Mouse (Mus musculus) splenic B cell, adult 2 months (primary cell): ENCODE measurements around the gene Cfap43.
A peak's percentile ranks its signal among the peaks of the same experiment; 100 is the strongest.

Experiments
- DNase-seq: peaks from one replicate; pipeline ENCODE4 v3.0.0-alpha.2; 2011; ENCODE audit warnings: low read depth, low spot score
- H3K27me3 ChIP-seq: 2 replicates; pipeline ENCODE4 v1.6.1; 2012; ENCODE audit warnings: mild to moderate bottlenecking, low read length, moderate library complexity, mixed read lengths; ENCODE audit not compliant: control insufficient read depth, poor library complexity, insufficient read depth, severe bottlenecking
- H3K36me3 ChIP-seq: 2 replicates; pipeline ENCODE4 v1.6.1; 2012; ENCODE audit warnings: mild to moderate bottlenecking, low read length, moderate library complexity, mixed read lengths; ENCODE audit not compliant: control insufficient read depth, poor library complexity, insufficient read depth, severe bottlenecking

Gene Cfap43

GRCm38 (mm10) chr19:47919126-47919965, at the start of gene Cfap43, which contains the start of gene Itprip:
Gene Cfap43, minus strand, starts transcription at chr19:47919287.
Gene Itprip, minus strand, starts transcription at chr19:47919299.
- peak; percentile 90 for DNase-seq
- Histone ChIP-seq H3K27me3 (no peaks in the 10 kb centered on the region), H3K36me3 (no peaks in the 10 kb centered on the region; the same call in 1 of the 2 replicates)

GRCm38 (mm10) chr19:47958181-47958580, 39.1 kb upstream of the Cfap43 start:
- no peaks in the 10 kb centered on the region for H3K36me3 ChIP-seq
- no peaks in the 10 kb centered on the region for H3K27me3 ChIP-seq
- no peak for DNase-seq

- no peak for DNase-seq
- no peaks in the 10 kb centered on the region for H3K36me3 ChIP-seq
- H3K27me3 ChIP-seq, result no peaks in the 10 kb centered on the region; the same call in 1 of the 2 replicates
Observed at GRCm38 (mm10) chr19:47953169-47953568, 34.1 kb upstream of the Cfap43 start.

GRCm38 (mm10) chr19:47950946-47951345, 31.9 kb upstream of the Cfap43 start:
- H3K27me3 ChIP-seq, result no peaks in the 10 kb centered on the region; the same call in 1 of the 2 replicates
- DNase-seq, result no peak
- no peaks in the 10 kb centered on the region for H3K36me3 ChIP-seq

GRCm38 (mm10) chr19:47946821-47947465, 27.9 kb upstream of the Cfap43 start:
- Histone ChIP-seq H3K36me3 (no peaks in the 10 kb centered on the region), H3K27me3 (no peaks in the 10 kb centered on the region; the same call in 1 of the 2 replicates)
- no peak for DNase-seq

- Histone ChIP-seq H3K27me3 (no peaks in the 10 kb centered on the region; the same call in 1 of the 2 replicates), H3K36me3 (no peaks in the 10 kb centered on the region)
- no peak for DNase-seq
Observed at GRCm38 (mm10) chr19:47939361-47939760, 20.3 kb upstream of the Cfap43 start.

GRCm38 (mm10) chr19:47937443-47938406, 18.6 kb upstream of the Cfap43 start, which contains the start of gene Cfap58:
Gene Cfap58, plus strand, starts transcription at chr19:47937675.
- no peaks in the 10 kb centered on the region for H3K36me3 ChIP-seq
- peak; percentile 89 for DNase-seq
- H3K27me3 ChIP-seq, result no peaks in the 10 kb centered on the region; the same call in 1 of the 2 replicates

GRCm38 (mm10) chr19:47936938-47937337, 17.9 kb upstream of the Cfap43 start:
- no peaks in the 10 kb centered on the region for H3K36me3 ChIP-seq
- DNase-seq, result peak; percentile 34

GRCm38 (mm10) chr19:47936490-47936889, 17.4 kb upstream of the Cfap43 start:
- Histone ChIP-seq H3K27me3 (no peaks in the 10 kb centered on the region; the same call in 1 of the 2 replicates), H3K36me3 (no peaks in the 10 kb centered on the region)
- peak; percentile 50 for DNase-seq

More at GRCm38 (mm10) chr19:47936938-47937337, 17.9 kb upstream of the Cfap43 start:
- H3K27me3 ChIP-seq, result no peaks in the 10 kb centered on the region; the same call in 1 of the 2 replicates

- H3K27me3 ChIP-seq, result no peaks in the 10 kb centered on the region; the same call in 1 of the 2 replicates
- H3K36me3 ChIP-seq, result no peaks in the 10 kb centered on the region
- no peak for DNase-seq
Observed at GRCm38 (mm10) chr19:47935530-47935929, 16.4 kb upstream of the Cfap43 start.

GRCm38 (mm10) chr19:47934636-47935238, 15.7 kb upstream of the Cfap43 start:
- DNase-seq, result no peak
- H3K27me3 ChIP-seq, result no peaks in the 10 kb centered on the region; the same call in 1 of the 2 replicates
- no peaks in the 10 kb centered on the region for H3K36me3 ChIP-seq

- H3K27me3 ChIP-seq, result no peaks in the 10 kb centered on the region; the same call in 1 of the 2 replicates
- H3K36me3 ChIP-seq, result no peaks in the 10 kb centered on the region
- DNase-seq, result no peak
Observed at GRCm38 (mm10) chr19:47934146-47934545, 15.1 kb upstream of the Cfap43 start.

- no peaks in the 10 kb centered on the region for H3K36me3 ChIP-seq
- no peaks in the 10 kb centered on the region for H3K27me3 ChIP-seq
- DNase-seq, result peak; percentile 86
Observed at GRCm38 (mm10) chr19:47931982-47932638, 13.0 kb upstream of the Cfap43 start.
